Mouse (Mus musculus): ENCODE data around the gene S100a7a.

Gene S100a7a

DNA sequence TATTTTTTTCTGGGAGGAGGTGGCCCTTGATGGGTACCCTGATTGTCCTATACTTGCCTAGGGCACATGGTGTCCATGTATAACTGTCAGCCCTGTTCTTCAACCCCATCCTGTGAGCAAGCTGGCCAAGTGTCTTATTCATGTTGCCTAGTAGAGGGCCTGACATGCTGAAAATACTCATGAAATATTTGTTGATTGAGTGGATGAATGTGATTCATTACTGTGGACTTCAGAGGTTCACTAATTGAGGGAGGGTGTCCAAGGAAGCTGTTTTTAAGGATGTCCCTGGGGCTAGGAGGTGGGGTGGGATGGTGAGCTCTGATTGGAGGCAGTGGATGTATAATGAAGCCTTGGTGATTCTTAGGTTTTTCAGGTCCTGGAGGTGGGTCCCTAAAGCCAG is at the start of gene S100a7a:
TSS of gene S100a7a (plus strand) at position 301 of the 400 bp plus-strand sequence.
- DNase-seq, result no peak

DNA sequence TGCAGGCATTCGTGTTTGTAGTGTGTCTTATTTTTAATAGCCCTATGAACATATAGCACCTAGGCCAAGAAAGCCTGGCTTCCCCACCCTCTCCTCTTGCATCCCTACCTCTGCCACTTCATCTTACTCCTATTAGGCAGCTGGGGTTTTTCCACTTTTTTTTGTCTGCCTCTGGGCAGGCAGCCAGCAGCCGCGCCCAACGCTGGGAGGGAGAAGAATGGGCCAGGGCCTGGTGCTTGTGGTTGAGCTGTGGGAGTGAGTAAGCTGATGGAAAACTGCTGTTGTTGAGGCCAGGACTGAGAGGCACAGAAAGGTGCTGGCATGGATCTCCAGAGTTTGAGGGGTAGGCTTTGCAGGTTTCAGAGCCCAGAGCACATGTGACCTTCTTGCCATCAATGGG is 49.4 kb upstream of the S100a7a start:
- DNase-seq, result no peak

- DNase-seq, result no peak
Measured at GRCm38 (mm10) chr3:90605049-90605448, 48.8 kb upstream of the S100a7a start.

GRCm38 (mm10) chr3:90605736-90606135 is 48.1 kb upstream of the S100a7a start:
- DNase-seq, result no peak

DNA sequence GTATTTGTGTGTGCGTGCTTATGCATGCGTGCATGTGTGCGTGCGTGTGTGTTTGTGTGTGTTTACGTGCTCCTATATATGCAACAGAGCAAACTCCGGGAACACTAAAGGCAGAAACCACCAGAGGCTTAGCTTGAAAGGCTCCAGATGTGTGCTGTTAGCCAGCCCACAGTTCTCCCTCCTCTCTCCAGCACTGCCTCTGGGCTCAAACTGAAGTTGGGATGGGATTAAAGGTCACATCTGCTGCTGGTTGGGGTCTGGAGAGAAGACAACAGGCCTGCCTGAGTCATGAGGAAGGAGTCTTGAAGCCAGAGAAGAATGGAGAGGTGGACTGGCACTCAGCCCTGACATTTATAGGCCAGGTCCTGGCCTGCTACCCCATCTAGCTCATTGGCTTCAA is 47.6 kb upstream of the S100a7a start:
- no peak for DNase-seq

DNA sequence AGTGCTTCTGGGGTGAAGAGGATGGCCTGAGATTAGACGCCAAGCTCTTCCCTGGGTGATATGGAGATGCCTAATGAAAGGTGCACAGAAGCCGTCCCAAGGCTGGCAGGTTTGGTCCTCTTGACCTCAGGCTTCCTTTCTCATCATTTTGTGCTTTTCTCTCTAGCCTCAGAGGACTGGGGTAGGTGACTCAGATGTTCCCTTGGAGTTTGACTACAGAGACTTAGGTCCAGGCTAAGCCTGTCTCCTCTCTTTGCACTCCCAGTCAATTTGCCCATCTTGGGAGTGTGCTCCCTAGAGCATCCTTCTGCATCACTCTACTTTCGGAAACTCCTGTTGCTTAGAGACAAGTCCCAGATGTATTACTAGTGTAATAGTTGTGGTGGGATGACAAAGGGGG is 46.5 kb upstream of the S100a7a start:
- no peak for DNase-seq

DNA sequence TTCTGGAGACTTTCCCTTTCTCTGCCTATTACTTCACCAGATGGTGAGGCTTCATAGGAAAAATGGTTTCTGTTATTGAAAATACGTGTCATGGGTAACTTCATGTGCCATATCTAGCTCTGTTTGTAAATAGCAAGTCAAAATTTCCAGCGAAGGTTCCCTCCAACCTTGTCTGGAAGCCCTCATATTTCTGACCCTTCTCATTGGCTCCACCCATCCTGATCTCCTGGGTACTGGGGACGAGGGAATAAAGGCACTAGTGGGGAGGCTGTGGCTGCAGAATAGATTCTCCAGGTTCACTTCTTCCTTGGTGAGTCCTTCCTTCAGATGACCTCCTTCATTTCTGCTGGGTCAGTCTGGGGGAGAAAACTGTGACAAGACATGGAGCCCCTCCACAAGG is 45.6 kb upstream of the S100a7a start, which contains the start of gene S100a5:
TSS of gene S100a5 (plus strand) at position 301 of the 400 bp plus-strand sequence.
- no peak for DNase-seq

DNA sequence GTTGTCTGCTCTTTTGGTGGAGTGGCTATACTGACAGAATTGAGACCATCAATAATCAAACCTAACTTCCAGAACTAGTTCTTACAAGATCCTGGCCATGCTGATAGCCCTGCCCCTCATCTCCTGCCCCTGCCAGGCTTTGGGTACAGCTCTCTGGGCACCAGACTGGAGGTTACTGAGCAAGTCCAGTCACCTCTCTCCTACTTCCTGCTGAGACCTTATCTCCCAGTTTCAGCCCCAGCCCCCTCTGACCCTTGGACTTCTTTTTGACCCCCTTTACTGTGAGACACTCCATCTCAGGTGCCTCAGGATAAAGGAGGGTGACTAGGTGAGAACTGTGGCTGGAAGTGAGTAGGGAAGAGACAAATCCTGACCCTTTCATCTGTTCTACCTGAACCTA is 44.7 kb upstream of the S100a7a start:
- DNase-seq, result no peak

DNA sequence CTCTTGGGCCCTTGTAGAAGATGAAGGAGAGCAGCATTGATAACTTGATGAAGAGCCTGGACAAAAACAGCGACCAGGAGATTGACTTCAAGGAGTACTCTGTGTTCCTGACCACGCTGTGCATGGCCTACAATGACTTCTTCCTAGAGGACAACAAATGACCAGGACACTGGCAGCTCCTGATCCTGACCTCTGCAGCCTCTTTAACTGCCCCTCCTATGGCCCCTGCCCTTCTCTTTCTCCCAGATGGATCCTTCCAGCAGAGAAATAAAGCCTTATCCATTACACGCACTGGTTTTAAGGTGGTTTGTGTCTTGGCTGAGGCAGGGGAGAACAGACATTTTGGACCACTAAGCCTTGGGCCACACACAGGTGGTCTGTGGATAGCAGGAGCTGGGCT is 42.3 kb upstream of the S100a7a start:
- DNase-seq, result no peak

GRCm38 (mm10) chr3:90612061-90612460 is 41.8 kb upstream of the S100a7a start:
- DNase-seq, result no peak

DNA sequence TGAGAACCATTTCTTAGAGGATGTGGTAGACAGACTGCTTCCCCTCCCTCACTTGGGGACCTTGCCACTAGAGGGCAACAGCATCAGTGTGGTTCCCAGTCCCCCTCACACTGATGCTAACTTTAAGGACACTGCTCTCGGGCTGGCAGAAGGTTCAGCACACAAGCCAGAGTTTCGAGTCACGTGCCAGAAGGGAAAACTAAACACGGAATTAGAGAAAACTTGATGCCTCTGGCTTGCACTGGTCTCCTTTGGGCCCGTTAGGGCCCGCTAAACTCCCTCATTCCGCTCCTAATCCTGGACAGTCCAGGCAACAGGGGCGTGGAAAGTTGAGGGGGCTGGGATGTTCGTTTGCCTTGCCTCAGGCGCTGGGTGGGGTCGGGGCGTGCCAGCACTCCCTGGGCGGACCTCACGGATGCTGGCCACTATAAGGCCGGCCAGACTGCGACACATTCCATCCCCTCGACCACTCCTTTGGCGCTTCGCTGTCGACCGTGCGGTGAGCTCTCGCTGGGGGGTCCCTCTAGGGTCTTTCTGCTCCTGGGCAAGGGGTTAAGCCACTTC is 41.0 kb upstream of the S100a7a start, which contains the start of gene S100a6:
TSS of gene S100a6 (plus strand) at position 155 of the 564 bp plus-strand sequence.
- DNase-seq, result peak; percentile 59 to 71

- no peak for DNase-seq
Measured at GRCm38 (mm10) chr3:90613461-90614147, 40.2 kb upstream of the S100a7a start.

DNA sequence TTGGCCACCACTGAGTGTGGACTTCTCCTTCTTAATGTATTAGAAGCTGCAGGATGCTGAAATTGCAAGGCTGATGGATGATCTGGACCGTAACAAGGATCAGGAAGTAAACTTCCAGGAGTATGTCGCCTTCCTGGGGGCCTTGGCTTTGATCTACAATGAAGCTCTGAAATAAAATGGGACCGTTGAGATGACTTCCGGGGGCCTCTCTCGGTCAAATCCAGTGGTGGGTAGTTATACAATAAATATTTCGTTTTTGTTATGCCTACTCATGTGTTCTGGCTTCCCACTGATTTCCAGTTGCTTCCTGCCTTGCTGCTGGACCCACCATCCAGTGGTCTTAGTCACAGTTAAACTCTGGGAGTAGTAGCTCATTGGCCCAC is 39.7 kb upstream of the S100a7a start:
- DNase-seq, result no peak

DNA sequence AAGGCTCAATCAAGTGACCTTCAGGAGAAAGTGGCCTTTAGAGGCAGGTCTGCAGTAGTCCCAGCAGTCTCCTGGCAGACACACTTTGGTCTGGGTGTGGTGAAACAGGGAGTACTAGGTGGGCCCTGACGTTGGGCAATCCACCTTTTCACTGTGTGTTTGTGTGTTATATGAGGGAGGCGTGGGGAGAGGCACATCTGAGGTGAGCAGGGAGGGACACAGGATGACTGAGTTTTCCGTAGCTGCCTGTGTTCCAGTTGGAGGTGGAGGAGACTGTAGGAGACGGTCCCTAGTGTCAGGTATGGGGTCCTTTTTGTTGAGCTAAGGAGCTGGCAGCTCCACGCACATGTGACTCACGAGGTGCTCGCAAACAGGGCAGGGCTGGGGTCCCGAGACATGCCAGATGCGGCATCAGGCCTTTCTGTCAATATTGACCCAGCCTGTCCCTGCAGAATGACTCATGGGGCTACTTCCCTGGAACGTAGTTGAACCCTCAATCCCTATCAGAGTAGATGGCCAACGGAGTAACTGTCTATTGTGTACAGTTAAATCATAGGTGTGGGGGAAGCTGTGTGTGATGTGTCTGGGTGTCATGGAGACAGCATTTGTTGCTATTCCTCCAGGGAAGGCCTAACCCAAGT is 39.1 kb upstream of the S100a7a start:
- DNase-seq, result no peak

- peak; percentile 70 to 75 for DNase-seq
Measured at GRCm38 (mm10) chr3:90615415-90615814, 38.4 kb upstream of the S100a7a start.

DNA sequence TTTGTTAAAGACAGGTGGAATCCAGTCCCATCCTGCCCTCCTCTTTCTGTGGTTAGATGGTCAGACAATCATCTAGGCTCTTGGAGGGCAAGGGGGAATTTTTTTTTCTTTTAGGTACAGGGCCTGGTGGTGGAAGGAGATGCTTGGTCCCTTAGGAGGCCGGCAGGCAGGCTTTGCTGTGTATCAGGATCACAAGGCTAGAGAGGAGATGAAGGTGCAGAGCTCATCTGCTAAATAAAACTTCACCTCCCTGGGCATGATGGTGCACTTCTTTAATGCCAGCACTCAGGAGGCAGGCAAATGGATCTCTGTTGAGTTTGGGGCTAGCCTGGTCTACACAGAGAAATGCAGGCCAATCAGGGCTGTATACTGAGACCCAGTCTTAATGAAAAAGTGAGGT is 37.9 kb upstream of the S100a7a start:
- no peak for DNase-seq

GRCm38 (mm10) chr3:90617586-90617985 is 36.2 kb upstream of the S100a7a start:
- no peak for DNase-seq

GRCm38 (mm10) chr3:90621552-90621951 is 32.3 kb upstream of the S100a7a start:
- no peak for DNase-seq

- DNase-seq, result peak in 1 of 2 experiments; percentile 57
Measured at GRCm38 (mm10) chr3:90623435-90624071, 30.3 kb upstream of the S100a7a start.

GRCm38 (mm10) chr3:90625496-90625895 is 28.3 kb upstream of the S100a7a start:
- DNase-seq, result no peak

DNA sequence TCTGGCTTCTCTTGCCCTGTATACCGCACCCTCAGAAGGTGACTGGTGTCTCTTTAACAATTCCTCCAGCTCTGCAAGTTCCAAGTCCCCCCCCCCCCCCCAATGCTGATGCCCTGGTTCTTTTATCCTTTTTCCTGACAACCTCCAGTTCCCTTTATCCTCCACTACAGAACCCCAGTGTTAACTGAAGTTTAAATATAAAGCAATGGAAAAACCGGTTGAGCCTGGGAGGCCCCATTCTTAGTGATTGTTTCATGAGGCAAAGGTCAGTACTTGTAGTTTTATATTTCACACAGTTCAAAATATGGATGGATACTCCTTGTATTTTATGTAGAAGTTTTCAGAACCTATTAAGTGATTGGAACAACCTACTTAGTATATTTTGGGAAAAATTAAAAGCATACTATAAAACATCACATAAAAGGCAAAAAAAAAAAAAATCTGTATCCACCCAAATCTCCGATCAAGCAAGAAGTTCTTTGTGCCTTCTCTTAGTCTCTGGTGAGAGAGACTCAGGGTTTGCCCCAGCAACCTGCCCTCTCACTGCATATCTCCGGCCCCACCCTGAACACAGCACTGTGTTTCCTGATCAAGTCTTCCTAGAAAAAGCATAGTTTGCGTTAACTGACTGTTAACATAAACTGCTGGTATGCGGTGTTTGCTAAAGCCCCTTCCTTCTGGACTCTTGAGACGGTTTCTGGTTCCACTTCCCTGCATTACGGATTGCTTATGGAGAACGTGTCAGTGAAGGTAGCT is 27.4 kb upstream of the S100a7a start:
- DNase-seq, result no peak

GRCm38 (mm10) chr3:90627366-90627765 is 26.5 kb upstream of the S100a7a start:
- DNase-seq, result no peak

- DNase-seq, result no peak
Measured at GRCm38 (mm10) chr3:90627807-90628206, 26.0 kb upstream of the S100a7a start.

Measured in thymus, adult 18-20 months (tissue).